Comparison of ENCODE assay signal across 8 mouse cellular contexts in the genomic region with DNA sequence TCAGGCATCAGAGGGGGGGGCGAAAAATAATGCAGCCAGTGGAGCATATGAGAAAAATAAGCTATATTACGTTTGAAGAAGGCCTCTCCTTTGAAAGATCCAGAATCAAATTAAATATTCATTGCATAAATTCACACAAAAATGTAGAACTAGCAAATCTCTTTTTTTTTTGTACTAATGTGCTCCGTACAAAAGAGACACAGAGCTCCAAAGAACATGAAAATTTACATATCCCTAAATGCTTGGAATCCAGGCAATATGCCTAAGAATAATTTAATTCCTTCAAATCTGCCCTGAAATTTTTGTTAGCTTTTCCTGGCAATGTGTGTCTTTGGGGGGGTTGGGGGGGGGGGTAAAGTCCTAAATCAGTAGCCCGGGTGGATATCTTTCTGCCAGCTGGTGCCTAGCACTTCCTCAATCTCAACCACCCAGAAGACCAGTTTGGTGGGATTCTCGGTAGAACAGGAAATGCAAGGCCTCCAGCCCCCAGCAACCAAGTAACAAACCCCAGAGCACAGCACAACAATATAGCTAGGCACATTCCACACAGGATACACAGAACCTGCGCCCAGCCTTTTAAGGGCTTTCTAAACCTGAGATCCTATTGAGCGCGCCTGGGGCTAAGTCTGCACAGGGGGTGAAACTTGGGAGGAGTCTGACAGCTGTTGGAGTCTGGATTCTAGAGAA. TPM values are rescaled to one million over a fixed set of nuclear protein-coding genes. Genes with fewer than 3 reads are reported as not detected.
DNase-seq lines count a peak whose midpoint lies in the region; ATAC-seq and TF ChIP-seq lines count a peak whose summit lies in the region.

No protein-coding gene starts in this region.

- ATAC-seq in frontal cortex, adult (ENCODE audit: low TSS enrichment): peak; percentile 53
- no peak for ATAC-seq in neural tube, embryonic 13.5 days (ENCODE audit: low read depth)
- no peak for ATAC-seq in heart, postnatal 0 days (ENCODE audit: insufficient read depth, low read depth)

- H3K9ac ChIP-seq in neural tube, embryonic 13.5 days: 0 out of 2 replicates have a peak overlapping the region, but pooled peaks have one; percentile 12
- no peak overlapping the region for H3K9ac ChIP-seq in heart, postnatal 0 days (replicated peaks; ENCODE audit: low read depth, low read length)

- H3K27me3 ChIP-seq in neural tube, embryonic 13.5 days: no peaks in the 10 kb centered on the region
- H3K27me3 ChIP-seq in heart, postnatal 0 days (ENCODE audit: control insufficient read depth, insufficient read depth, low read length): no peaks in the 10 kb centered on the region
- no peaks in the 10 kb centered on the region for H3K27me3 ChIP-seq in splenic B cell, adult 2 months (ENCODE audit: control insufficient read depth, insufficient read depth, low read length, poor library complexity, severe bottlenecking)

- peaks cover 80% of the 10 kb centered on the region for H3K4me1 ChIP-seq in neural tube, embryonic 13.5 days (replicated peaks)
- H3K4me1 ChIP-seq in heart, postnatal 0 days (ENCODE audit: control insufficient read depth, insufficient read depth): peaks cover 74% of the 10 kb centered on the region

- DNase-seq in frontal cortex, postnatal 14 days (ENCODE audit: low spot score in 2 of 2): no peak
- no peak for DNase-seq in neural tube, embryonic 10.5 days (ENCODE audit: extremely low spot score, low spot score)
- no peak for DNase-seq in heart, postnatal 0 days (ENCODE audit: low spot score)
- peak; percentile 59 for DNase-seq in splenic B cell, adult 2 months (ENCODE audit: low read depth, low spot score)
- DNase-seq in spleen, adult 18-20 months: no peak
- no peak for DNase-seq in right cerebral cortex, postnatal 25 days

- H3K4me3 ChIP-seq in neural tube, embryonic 13.5 days: no peak overlapping the region
- H3K4me3 ChIP-seq in heart, postnatal 0 days (ENCODE audit: low read depth, low read length): no peak overlapping the region

- TF ChIP-seq CTCF in heart, postnatal 0 days (IDR thresholded peaks at IDR 0.05; ENCODE audit: low read depth): no peak

- no peaks in the 10 kb centered on the region for H3K9me3 ChIP-seq in neural tube, embryonic 13.5 days
- no peaks in the 10 kb centered on the region for H3K9me3 ChIP-seq in heart, postnatal 0 days (replicated peaks; ENCODE audit: control insufficient read depth, low read length)

- no peak for TF ChIP-seq EP300 in heart, postnatal 0 days (IDR thresholded peaks at IDR 0.05; ENCODE audit: low read depth)

- H3K36me3 ChIP-seq in neural tube, embryonic 13.5 days: peaks cover 23% of the 10 kb centered on the region
- H3K36me3 ChIP-seq in heart, postnatal 0 days (replicated peaks; ENCODE audit: control insufficient read depth, insufficient read depth, low read length): peaks cover 15% of the 10 kb centered on the region
- peaks cover 9% of the 10 kb centered on the region for H3K36me3 ChIP-seq in splenic B cell, adult 2 months (ENCODE audit: control insufficient read depth, insufficient read depth, low read length, poor library complexity, severe bottlenecking)

- H3K27ac ChIP-seq in neural tube, embryonic 13.5 days (replicated peaks): no peak overlapping the region
- peak overlapping the region; percentile 25; the same call in 1 of the 2 replicates for H3K27ac ChIP-seq in heart, postnatal 0 days (ENCODE audit: low read depth)

- WGBS in neural tube, embryonic 13.5 days: 68% methylated on average over 8 of the region's 8 CpGs
- WGBS in heart, postnatal 0 days: 56% methylated on average over 8 of the region's 8 CpGs

- no peak overlapping the region for H3K4me2 ChIP-seq in neural tube, embryonic 13.5 days
- peak overlapping the region; percentile 14 for H3K4me2 ChIP-seq in heart, postnatal 0 days (ENCODE audit: low read depth, low read length)

RNA-seq across cellular contexts. Expression of a gene that starts 7.9 kb away (rescaled TPM):
- polyA plus RNA-seq in neural tube, embryonic 13.5 days (2015; fragmentation: Nextera tagmentation; extraction: Ambion mirVana): 47.9 and 57.3 TPM in 2 replicates
- 31.6 and 33.8 TPM in 2 replicates for total RNA-seq in heart, postnatal 0 days (2014; rRNA removed; ENCODE audit: low replicate concordance)
- 13.6 and 16.3 TPM in 2 replicates for polyA plus RNA-seq in heart, postnatal 0 days (2015; fragmentation: Nextera tagmentation; extraction: Ambion mirVana)
